Mouse (Mus musculus) embryo, embryonic 11.5 days (tissue): ENCODE data around the gene Fam8a1.

Source experiments
- DNase-seq: peaks from one replicate; pipeline ENCODE4 v3.0.0-alpha.2; 2012; ENCODE audit warnings: low read depth, low spot score

Fam8a1 gene

DNA sequence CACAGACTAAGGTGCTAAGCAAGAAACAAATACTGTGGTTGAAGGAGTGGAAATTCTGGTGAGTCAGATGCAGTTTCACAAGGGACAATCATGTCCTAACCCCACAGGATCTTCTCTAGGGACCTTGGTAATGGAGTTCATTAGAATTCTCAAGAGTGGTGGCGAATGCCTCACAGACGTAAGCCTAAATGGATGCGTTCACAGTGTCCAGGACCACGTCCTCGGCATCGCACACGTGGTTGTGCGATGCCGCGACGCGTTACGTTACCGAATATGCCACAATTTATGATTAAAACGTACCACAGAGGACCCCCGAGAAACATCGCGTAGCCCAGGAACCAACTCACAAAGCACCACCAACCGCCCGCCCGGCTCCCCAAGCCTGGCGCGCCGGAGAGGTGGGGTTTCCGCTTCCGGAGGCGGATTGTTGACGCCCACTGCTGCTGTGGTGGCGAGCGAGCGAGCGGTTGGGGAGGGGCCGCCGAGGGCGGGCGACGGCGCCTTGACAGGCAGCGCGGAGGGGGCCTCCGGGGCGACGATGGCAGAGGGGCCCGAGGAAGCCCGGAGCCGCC lies at the start of gene Fam8a1:
Gene Fam8a1 (plus strand): TSS at position 475 of the 572 bp plus-strand sequence.
- peak; percentile 84 for DNase-seq

DNA sequence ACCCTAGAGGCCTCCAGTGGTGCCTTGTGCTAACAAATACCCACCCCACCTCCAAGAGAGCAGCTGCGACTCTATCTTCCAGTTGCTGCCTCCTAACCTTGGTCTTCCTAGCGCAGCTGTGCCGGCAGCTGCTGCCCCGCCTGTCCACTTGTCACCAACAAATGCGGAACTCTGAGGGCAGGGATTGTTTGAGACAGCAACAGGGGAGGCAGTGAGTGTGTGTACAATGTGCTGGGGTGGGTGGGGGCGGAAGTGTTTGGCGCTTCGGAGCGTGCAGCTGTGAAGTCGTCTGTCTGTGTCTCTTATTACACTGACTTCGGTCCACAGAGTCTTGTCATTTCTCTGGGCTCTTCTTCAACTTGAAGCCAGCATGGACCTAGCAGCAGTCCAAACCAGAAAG lies 49.7 kb upstream of the Fam8a1 start:
- DNase-seq, result no peak

DNA sequence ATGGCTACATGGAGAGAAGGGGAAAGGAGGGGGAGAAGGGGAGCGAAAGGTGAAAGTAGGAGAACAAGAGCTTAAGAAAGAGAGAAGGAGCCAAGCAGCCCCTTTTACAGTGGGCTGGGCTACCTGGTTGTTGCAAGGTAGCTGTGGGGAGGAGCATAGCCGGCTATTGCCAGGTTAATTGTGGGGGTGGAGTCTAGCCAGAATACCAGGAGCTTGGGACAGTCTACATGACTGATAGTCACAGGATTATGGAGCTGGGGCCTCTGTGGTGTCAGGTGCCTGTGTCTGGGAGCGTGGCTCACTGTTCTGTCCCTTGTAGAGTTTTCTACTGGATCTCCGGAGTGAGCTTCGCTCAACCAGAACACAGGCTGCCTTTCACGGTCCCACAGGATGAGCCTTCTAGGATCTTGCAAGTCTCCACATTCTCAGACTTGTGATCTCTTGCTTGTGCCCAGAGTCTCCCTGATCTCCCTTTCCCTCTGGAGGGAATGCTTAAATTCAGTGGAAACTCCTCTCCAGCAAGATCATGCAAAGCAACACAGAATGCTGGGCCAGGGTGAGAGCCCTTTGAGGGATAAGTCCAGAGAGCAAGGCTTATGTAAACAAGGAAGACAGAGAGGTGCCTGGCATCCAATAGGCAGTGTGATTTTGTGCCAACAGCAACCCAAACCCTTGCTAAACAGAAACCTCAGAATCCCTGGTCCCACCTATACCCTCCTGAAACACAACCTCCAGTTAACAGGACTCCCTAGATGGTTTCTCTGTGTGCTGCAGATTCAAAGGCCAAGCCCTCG lies 48.2 kb upstream of the Fam8a1 start:
- DNase-seq, result no peak

DNA sequence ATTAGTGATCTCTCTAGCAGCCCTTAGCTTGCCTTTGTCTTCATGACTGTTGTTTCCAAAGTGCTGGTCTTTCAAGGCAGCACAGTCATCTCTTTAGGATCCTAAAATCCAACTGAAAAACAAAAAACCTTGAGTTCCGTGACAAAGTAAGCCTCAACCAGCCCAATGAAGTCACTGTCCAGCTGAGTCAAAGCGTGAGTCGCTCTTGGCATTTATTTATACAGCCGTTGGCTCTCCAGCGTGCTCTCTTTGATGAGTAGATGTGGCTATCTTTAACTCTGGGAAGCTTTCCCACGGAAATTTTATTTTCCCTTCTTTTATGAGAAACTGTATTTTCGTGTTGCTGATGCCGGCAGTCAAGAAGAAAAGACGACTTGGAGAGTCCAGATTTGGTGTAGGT lies 42.7 kb upstream of the Fam8a1 start:
- DNase-seq, result no peak

GRCm38 (mm10) chr13:46627841-46628240 lies 41.5 kb upstream of the Fam8a1 start:
- no peak for DNase-seq

DNA sequence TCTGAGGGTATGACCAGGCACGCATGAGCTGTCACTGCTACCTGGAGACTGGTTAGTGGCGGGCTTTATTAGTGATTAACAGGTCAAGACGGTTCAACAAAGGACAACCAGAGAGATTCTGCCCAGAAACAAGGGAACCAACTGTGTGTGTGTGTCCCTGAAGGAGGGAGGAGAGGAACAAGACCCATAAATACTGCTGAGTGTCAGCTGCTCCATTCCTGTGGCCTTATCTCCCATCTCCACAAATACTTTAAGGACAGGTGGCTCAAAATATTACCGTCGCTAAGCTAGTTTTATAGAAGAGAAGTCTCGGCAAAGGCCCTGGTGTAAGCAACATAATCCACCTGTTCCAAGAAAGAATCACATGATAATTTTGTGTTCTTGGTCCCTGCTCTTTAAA lies 39.9 kb upstream of the Fam8a1 start:
- DNase-seq, result no peak

DNA sequence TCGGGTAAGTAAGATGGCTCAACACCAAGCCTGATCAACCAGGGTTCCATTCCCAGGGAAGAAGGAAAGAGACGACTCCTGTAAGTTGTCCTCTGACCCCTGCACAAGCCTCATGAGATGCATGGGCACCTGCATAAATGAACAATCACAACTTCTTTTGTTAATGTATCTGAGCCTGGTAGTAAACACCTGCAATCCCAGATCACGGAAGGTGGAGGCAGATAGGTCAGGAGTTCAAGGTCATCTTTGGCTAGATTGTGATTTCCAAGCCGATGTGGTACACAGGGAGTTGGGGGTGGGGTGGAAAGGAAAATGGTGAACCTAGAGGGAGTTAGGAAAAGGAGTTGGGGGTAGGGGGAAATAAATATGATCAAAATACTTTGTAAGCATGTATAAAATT lies 36.5 kb upstream of the Fam8a1 start:
- DNase-seq, result no peak

GRCm38 (mm10) chr13:46633320-46634132 lies 35.8 kb upstream of the Fam8a1 start:
- no peak for DNase-seq

DNA sequence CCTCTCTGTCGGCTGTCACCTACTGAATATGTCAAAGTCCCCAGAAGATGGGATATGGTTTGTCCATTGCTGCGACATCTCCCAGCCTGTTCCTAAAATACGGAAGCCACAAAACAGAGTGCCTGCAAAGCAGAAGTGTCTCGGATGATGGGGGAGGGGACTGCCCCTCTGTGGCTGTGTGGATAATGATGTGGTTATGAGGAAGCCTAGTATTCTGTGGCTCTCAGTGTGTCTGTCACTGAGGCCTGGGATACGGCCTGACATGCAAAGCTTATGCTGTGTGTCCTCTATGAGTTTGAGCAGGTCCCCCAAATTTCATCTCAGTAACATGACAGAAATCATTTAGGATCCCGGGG lies 35.2 kb upstream of the Fam8a1 start:
- DNase-seq, result no peak

DNA sequence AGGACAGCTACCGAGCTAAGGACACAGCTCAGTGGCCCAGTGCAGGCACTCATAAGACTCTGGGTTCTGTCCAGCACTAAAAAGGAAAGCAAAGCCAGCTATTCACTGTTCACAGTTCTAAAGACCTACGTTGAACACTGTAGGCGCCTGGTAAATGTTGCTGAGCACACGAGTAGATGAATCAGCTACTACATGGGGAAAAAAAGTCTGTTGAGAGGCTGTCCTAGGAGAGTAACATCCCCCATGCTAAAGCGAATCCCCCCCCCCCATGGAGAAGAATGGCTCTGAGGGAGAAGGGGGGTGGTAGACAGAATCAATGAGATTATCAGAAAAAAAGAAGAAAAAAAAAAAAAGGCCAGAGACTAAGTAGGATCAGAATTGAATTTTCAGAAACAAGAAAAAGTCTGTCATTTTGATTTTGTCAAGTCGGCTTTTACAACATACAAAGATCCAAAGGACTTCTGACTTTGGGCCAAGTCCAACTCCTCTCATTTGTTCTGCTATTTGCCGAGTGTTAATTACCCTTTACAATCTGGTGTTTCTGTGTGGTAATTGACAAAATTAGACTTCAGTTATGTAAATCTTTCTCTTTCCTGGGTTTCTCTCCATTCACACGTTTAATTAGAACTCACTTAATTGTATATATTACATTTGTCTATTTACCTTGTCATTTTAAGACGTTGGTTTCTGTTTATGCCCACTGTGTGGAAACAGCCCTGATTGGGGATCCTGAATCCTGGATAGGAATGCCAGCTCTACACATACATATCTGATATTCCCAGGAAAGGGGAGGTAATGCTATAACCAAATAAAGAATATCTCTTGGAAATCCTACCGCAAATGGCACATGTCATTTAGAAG lies 28.5 kb upstream of the Fam8a1 start:
- DNase-seq, result no peak

- DNase-seq, result no peak
Measured at GRCm38 (mm10) chr13:46642318-46642717, 27.0 kb upstream of the Fam8a1 start.

- DNase-seq, result no peak
Measured at GRCm38 (mm10) chr13:46644175-46644574, 25.1 kb upstream of the Fam8a1 start.

DNA sequence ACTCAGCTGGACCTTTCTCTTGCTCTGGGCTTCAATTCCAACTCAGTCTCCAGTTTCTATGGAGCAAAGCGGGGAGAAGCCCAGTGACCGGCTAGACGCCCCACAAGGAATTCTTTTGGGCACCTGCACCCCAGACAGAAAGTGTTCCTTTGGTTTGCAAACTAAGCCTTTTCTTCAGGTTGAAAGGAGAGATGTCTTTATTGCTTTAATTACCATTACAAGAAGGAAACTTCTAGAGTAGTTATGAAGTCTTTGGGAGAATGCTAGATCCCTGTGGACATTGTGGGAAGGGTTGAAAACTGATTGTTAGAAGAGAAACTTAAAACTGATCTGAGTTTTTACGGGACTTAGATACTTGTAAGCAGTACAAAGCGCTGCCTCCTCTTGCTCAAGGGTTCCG lies 23.8 kb upstream of the Fam8a1 start:
- no peak for DNase-seq

DNA sequence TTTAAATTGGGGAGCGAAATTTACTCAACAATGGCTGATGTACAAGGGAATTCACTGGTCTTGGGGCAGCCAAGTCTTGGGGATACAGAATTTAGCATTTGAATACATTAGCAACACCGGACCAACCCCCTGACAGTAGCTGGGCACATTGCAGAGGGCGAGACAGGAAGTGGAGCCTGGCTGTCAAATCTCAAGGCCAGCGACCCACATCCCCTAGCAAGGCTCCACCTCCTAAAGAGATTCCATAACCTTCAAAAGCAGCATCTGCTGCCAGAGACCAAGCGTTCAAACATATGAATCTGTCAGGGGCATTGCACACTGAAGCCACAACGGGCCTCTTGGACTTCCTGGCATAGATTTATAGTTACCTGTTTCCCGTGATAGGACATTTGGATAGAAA lies 17.5 kb upstream of the Fam8a1 start:
- no peak for DNase-seq

- no peak for DNase-seq
Measured at GRCm38 (mm10) chr13:46652671-46653070, 16.7 kb upstream of the Fam8a1 start.

DNA sequence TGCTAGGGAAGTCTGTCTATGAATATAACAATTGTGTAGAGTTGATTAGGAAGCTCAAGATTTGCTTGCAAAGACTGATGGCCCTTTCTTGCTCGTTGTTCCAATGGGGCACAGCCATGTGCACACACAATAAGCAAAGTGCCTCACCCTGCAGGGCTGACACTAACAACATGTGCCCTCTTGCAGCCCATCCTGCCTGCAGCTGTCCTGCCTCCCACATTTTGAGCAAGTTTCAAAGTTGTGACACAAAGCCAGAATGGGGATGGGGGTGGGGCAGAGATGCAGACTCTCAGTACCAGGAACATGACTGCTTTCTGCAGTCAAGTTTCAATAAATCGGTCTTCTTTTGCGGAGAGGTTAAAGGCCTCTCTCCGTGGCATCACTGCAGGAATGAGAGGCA lies 15.7 kb upstream of the Fam8a1 start:
- no peak for DNase-seq

GRCm38 (mm10) chr13:46654566-46654965 lies 14.8 kb upstream of the Fam8a1 start:
- DNase-seq, result no peak

- DNase-seq, result no peak
Measured at GRCm38 (mm10) chr13:46659211-46659610, 10.1 kb upstream of the Fam8a1 start.

GRCm38 (mm10) chr13:46663461-46663964 lies 5.8 kb upstream of the Fam8a1 start:
- no peak for DNase-seq

DNA sequence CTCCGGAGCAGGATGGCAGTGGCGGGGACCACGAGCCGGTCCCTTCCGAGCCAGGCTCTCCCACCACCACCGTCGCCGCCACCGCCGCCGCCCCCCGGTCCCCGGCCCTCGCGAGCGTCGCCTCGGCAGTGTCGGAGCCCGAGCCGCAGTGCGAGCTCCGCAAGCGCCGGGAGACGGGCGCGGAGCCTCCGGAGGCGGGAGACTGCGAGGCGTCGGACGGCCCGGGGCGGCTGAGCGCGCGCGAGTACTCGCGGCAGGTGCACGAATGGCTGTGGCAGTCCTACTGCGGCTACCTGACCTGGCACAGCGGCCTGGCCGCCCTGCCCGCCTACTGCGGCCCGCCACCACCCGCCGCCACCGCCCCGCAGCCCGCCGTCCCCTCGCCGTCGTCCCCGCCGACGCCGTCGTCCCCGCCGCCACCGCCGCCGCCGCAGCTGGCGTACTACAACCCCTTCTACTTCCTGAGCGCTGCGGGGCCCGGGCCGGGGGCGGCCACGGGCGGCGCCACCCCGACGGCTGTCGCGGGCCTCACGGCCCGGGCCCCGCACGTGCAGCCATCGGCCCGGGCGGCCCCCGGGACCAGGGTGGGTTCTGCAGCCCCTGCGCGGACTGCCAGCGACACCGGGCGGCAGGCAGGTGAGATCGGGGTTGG lies 424 bp downstream of the Fam8a1 start:
- DNase-seq, result no peak

DNA sequence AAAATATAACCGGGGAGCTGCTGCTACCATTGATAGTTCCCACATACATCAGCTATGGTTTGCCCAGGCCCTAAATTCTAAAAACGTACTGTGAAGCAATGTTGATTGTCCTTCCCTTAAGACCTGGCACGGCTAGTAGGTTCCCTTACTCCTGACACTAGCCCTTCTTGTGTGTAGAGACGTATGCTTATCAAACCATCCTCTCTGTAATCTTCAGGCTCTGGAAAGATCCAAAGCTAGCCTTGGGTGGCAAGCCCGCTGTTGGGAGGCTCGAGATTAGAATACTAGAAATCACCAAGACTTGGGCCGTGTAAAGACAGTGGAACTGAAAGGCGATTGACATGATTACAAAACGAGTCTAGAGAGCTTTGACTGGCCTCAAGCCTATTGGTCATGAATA lies 1.2 kb downstream of the Fam8a1 start:
- no peak for DNase-seq
